Mouse (Mus musculus) brain, embryonic 14.5 days (tissue): ENCODE measurements around the gene Gid4.

Experiments used
- CTCF ChIP-seq: fragments of 200-500 bp; IDR thresholded peaks from 2 replicates; pipeline ENCODE4 v1.5.1; 2012; ENCODE audit warnings: inconsistent platforms, mild to moderate bottlenecking, moderate library complexity, borderline replicate concordance; ENCODE audit not compliant: insufficient read depth, insufficient read length; ENCODE audit errors: extremely low read depth
- POLR2A ChIP-seq: fragments of 200-500 bp; IDR thresholded peaks from 2 replicates; pipeline ENCODE4 v1.6.1; 2012; ENCODE audit warnings: mild to moderate bottlenecking, inconsistent platforms, borderline replicate concordance; ENCODE audit not compliant: poor library complexity, insufficient read depth, insufficient read length, severe bottlenecking; ENCODE audit errors: extremely low read depth

DNA sequence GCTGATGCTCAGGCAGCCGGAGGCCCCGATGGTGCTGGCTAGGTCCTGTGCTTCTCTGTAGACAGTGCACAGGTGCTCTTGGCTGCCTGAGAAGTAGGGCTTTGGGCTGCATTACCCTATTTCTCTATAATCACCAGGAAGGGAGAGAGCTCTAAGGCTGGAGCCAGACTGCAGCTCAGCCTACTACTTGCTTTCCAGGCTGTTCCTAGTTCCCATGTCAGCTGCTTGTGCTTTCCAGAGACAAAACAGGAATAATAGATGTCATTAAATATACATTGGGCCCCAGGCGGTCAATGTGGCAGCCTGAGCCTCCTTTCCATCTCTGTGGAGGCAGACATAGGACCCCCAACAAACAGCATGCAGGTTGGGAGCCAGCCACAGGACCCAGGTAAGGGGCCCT, 52.1 kb downstream of the Gid4 start, which contains the start of gene Myo15:
- TF ChIP-seq CTCF: no peak
- TF ChIP-seq POLR2A: no peak
